Mouse (Mus musculus): ENCODE measurements around the gene Prkaa2.

DNA sequence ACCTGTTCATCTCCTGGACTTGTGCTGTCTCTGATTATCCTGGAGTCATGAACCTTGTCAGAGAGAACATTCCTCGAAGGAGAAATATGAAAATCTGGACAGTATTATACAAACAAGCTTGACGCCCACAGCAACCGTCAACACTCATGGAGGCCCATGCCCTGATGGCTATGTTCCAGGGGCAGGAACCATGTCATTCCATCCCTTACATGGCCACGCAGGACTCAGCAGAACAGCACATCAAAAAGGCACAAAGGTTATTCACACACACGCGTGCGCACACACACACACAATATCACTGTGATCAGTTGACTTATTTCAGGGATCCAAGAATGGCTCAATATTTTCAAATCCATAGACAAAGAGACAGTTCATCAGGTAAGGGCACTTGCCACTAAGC lies 20.3 kb downstream of the Prkaa2 start:
- no peak for TF ChIP-seq CTCF (IDR thresholded peaks at IDR 0.05)
- TF ChIP-seq POLR2A (IDR thresholded peaks at IDR 0.05; ENCODE audit: insufficient read depth, low read depth, low read length), result no peak

Data from heart, adult 2 months (tissue).